Mouse (Mus musculus) lung, adult 2 months (tissue): ENCODE measurements around the gene Crp.

Experiments
- CTCF ChIP-seq: fragments of 200-500 bp; IDR thresholded peaks from 2 replicates; pipeline ENCODE4 v1.5.1; 2011; ENCODE audit warnings: mild to moderate bottlenecking, low read length, control low read depth; ENCODE audit not compliant: insufficient read depth
- POLR2A ChIP-seq: fragments of 200-500 bp; IDR thresholded peaks from 2 replicates; pipeline ENCODE4 v1.6.1; 2011; ENCODE audit warnings: low read depth, mild to moderate bottlenecking, control low read depth, low read length, borderline replicate concordance; ENCODE audit errors: extremely low read depth

DNA sequence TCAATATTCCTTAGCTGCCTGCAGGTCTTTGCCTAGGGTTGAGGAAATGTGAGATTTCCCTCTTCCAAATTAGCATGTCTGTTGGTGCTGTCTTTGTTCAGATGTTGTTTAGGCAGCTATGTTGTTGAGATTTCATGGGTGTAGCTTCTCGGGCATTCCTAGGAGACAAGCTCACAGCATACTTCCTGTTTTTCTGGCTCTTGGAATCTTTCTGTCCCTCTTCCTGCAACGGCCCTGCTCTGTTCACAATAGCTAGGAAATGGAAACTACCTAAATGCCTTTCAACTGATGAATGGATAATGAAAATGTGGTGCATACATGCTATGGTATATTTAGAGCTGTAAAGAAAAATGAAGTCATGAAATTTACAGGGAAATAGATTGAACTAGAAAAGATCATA is 13.5 kb downstream of the Crp start:
- TF ChIP-seq POLR2A (no peak), CTCF (no peak)
